Mouse (Mus musculus): ENCODE data around the gene Trappc2l.
"Not testable (repeated sequence)": the region's sequence is repeated elsewhere in the genome, so short reads cannot be mapped to it uniquely, and the experiment has no call there.

- TF ChIP-seq CTCF (conservative IDR thresholded peaks at IDR 0.05; ENCODE audit: low read length); NANOG (IDR thresholded peaks at IDR 0.05; ENCODE audit: borderline replicate concordance, low read length): not testable (repeated sequence)
Measured at GRCm38 (mm10) chr8:122632134-122632533, 20.7 kb downstream of the Trappc2l start.
